Mouse (Mus musculus) olfactory bulb, adult 2 months (tissue): Measurements from ENCODE around the gene Ffar1.

Source experiments
- CTCF ChIP-seq: fragments of 200-500 bp; IDR thresholded peaks from 2 replicates; pipeline ENCODE4 v1.5.1; 2012; ENCODE audit warnings: low read depth, mild to moderate bottlenecking, low read length, moderate library complexity; ENCODE audit not compliant: insufficient read depth
- POLR2A ChIP-seq: fragments of 200-500 bp; IDR thresholded peaks from 2 replicates; pipeline ENCODE4 v1.6.1; 2012; ENCODE audit warnings: mild to moderate bottlenecking, low read depth, low read length, moderate library complexity; ENCODE audit not compliant: insufficient read depth

DNA sequence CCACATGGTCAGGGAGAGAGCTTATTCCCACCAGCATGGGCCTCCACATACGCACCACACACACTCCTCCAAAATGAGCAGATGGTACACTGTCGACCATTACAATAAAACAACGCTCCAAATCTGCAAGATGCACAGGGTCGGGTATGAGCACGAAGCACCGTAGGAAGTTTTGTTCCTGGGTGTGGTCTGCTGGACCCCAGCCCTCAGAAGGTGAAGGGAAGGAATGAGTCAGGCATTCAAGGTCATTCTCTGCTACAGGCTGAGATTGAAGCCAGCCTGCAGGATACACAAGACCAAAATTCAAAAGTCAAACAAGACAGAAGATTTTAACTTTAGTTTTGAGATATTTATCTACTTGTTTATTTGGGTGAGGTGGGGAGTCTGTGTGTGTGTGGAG is 13.4 kb downstream of the Ffar1 start:
- TF ChIP-seq CTCF (no peak), POLR2A (no peak)
